Mouse (Mus musculus) megakaryocyte, embryonic 14.5 days (primary cell): ENCODE data around the gene Ecpas.

Experiments
- FLI1 ChIP-seq: IDR thresholded peaks from 2 replicates; pipeline ENCODE4 v1.6.1; 2012; ENCODE audit warnings: low read length, inconsistent platforms, mixed read lengths
- GATA1 ChIP-seq: IDR thresholded peaks from 3 replicates; pipeline ENCODE4 v1.6.1; 2012; ENCODE audit warnings: mixed read lengths, low read length, inconsistent platforms, borderline replicate concordance

DNA sequence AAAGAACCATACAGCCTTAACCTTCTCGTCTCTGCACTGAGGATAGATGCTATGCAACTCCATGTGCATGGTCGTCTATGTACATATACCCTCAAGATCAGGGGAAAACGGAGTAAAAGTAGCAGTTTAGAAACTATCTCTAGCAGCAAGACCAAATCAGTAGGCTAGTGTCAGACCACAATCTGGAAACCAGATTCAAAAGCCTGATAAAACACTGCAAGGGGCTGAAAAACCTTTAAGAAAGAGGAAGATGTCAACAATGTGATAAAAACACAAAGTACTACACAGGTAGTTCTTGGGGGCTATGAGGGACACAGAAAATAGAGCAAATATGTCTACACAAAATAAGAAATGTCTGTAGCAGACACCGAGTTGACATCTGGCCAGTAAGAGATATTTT is 38.2 kb downstream of the Ecpas start:
- no peak for TF ChIP-seq GATA1
- TF ChIP-seq FLI1, result no peak
